Mouse (Mus musculus) lung, embryonic 14.5 days (tissue): Measurements from ENCODE around the gene Lgals2. TPM values are rescaled to one million over a fixed set of nuclear protein-coding genes. Genes with fewer than 3 reads are reported as not detected.

Source experiments
- ATAC-seq: fragments of 200-750 bp; cut with Nextera tagmentation; 2 replicates; pipeline ENCODE4 v1.8.0; 2017; ENCODE audit warnings: mild to moderate bottlenecking, moderate TSS enrichment, moderate library complexity; ENCODE audit not compliant: insufficient read depth
- DNase-seq: peaks from one replicate; pipeline ENCODE4 v3.0.0-alpha.2; 2015
- H3K27ac ChIP-seq: fragments of 300-500 bp; sonication (generic); 2 replicates; pipeline ENCODE4 v1.5.1; 2014; ENCODE audit warnings: low read depth, mild to moderate bottlenecking, moderate library complexity
- H3K27me3 ChIP-seq: fragments of 300-500 bp; sonication (generic); 2 replicates; pipeline ENCODE4 v1.6.1; 2014; ENCODE audit warnings: low read length, control low read depth; ENCODE audit not compliant: insufficient read depth
- H3K36me3 ChIP-seq: fragments of 300-500 bp; sonication (generic); 2 replicates; pipeline ENCODE4 v1.6.1; 2014; ENCODE audit warnings: control low read depth; ENCODE audit not compliant: insufficient read depth
- H3K4me1 ChIP-seq: fragments of 300-500 bp; sonication (generic); 2 replicates; pipeline ENCODE4 v1.6.1; 2014; ENCODE audit warnings: antibody characterized with exemption, control low read depth; ENCODE audit not compliant: insufficient read depth
- H3K4me2 ChIP-seq: fragments of 300-500 bp; sonication (generic); 2 replicates; pipeline ENCODE4 v1.6.1; 2014; ENCODE audit warnings: mild to moderate bottlenecking
- H3K4me3 ChIP-seq: fragments of 300-500 bp; sonication (generic); 2 replicates; pipeline ENCODE4 v1.5.1; 2014; ENCODE audit warnings: low read depth, low read length
- H3K9ac ChIP-seq: fragments of 300-500 bp; sonication (generic); 2 replicates; pipeline ENCODE4 v1.6.1; 2014
- H3K9me3 ChIP-seq: fragments of 300-500 bp; sonication (generic); 2 replicates; pipeline ENCODE4 v1.6.1; 2016; ENCODE audit warnings: low read depth, low read length, control low read depth
- CTCF ChIP-seq: IDR thresholded peaks from 2 replicates; pipeline ENCODE4 v1.5.1; 2016; ENCODE audit warnings: antibody characterized with exemption, low read depth
- WGBS: fragments of 180-500 bp; shearing (Covaris S2); extraction: QIAGEN DNeasy Blood & Tissue Kit; methylation state at CpG from one replicate; pipeline ENCODE4 v1.1.7; 2014; 5-methylcytosine and 5-hydroxymethylcytosine counted together
- polyA plus RNA-seq: library from polyadenylated mRNA; unstranded; fragments of >200 nt; fragmentation: Nextera tagmentation; extraction: Ambion mirVana; gene quantifications from 2 replicates; pipeline ENCODE4 v1.2.1, GENCODE M21; 2014

Lgals2 gene
- polyA plus RNA-seq, 1 experiment from 2014 or later: 0.34 TPM

- TF ChIP-seq CTCF: no peak
- peaks cover 7% of the 10 kb centered on the region for H3K4me1 ChIP-seq
- ATAC-seq (no peak), DNase-seq (no peak)
- no peaks in the 10 kb centered on the region for H3K27me3 ChIP-seq
- no peaks in the 10 kb centered on the region for H3K36me3 ChIP-seq
- H3K27ac ChIP-seq: peak overlapping the region; percentile 2; the same call in 1 of the 2 replicates
- no peak overlapping the region for H3K4me3 ChIP-seq
- H3K9me3 ChIP-seq: no peaks in the 10 kb centered on the region
- H3K4me2 ChIP-seq: no peak overlapping the region
- whole genome bisulfite sequencing: 46% methylated on average over 13 of the region's 13 CpGs
- no peak overlapping the region for H3K9ac ChIP-seq
Observed at GRCm38 (mm10) chr15:78863852-78864253, 8.5 kb upstream of the Lgals2 start.

GRCm38 (mm10) chr15:78863154-78863553, 7.8 kb upstream of the Lgals2 start:
- peak overlapping the region; percentile 2; the same call in 1 of the 2 replicates for H3K27ac ChIP-seq
- no peak overlapping the region for H3K9ac ChIP-seq
- no peak for ATAC-seq
- no peak overlapping the region for H3K4me2 ChIP-seq
- H3K4me1 ChIP-seq: peaks cover 2% of the 10 kb centered on the region; the same call in 1 of the 2 replicates
- H3K36me3 ChIP-seq: no peaks in the 10 kb centered on the region
- peak; percentile 43 for DNase-seq
- WGBS: 61% methylated on average over 2 of the region's 2 CpGs
- no peak for TF ChIP-seq CTCF
- H3K9me3 ChIP-seq: no peaks in the 10 kb centered on the region
- no peaks in the 10 kb centered on the region for H3K27me3 ChIP-seq
- H3K4me3 ChIP-seq: no peak overlapping the region

- H3K4me1 ChIP-seq: no peaks in the 10 kb centered on the region
- DNase-seq (no peak), ATAC-seq (no peak)
- no peak overlapping the region for H3K9ac ChIP-seq
- H3K27ac ChIP-seq: no peak overlapping the region
- no peak overlapping the region for H3K4me3 ChIP-seq
- TF ChIP-seq CTCF: no peak
- no peaks in the 10 kb centered on the region for H3K27me3 ChIP-seq
- 78% methylated on average over 5 of the region's 5 CpGs for WGBS
- no peaks in the 10 kb centered on the region for H3K36me3 ChIP-seq
- H3K4me2 ChIP-seq: no peak overlapping the region
- no peaks in the 10 kb centered on the region for H3K9me3 ChIP-seq
Observed at GRCm38 (mm10) chr15:78862280-78862679, 7.0 kb upstream of the Lgals2 start.

GRCm38 (mm10) chr15:78859714-78860113, 4.4 kb upstream of the Lgals2 start:
- Histone ChIP-seq H3K4me3 (no peak overlapping the region), H3K4me1 (no peaks in the 10 kb centered on the region), H3K27me3 (no peaks in the 10 kb centered on the region), H3K9me3 (no peaks in the 10 kb centered on the region), H3K27ac (0 out of 2 replicates have a peak overlapping the region, but pooled peaks have one; percentile 18), H3K4me2 (no peak overlapping the region), H3K9ac (no peak overlapping the region), H3K36me3 (no peaks in the 10 kb centered on the region)
- ATAC-seq (no peak), DNase-seq (no peak)
- TF ChIP-seq CTCF: no peak
- 61% methylated on average over 6 of the region's 6 CpGs for WGBS

GRCm38 (mm10) chr15:78859311-78859710, 4.0 kb upstream of the Lgals2 start:
- no peak for DNase-seq
- WGBS: 66% methylated on average over 4 of the region's 4 CpGs
- H3K9me3 ChIP-seq: no peaks in the 10 kb centered on the region
- no peaks in the 10 kb centered on the region for H3K4me1 ChIP-seq
- H3K9ac ChIP-seq: no peak overlapping the region
- no peaks in the 10 kb centered on the region for H3K36me3 ChIP-seq
- 0 out of 2 replicates have a peak overlapping the region, but pooled peaks have one; percentile 18 for H3K27ac ChIP-seq
- ATAC-seq: no peak
- no peaks in the 10 kb centered on the region for H3K27me3 ChIP-seq
- TF ChIP-seq CTCF: no peak
- no peak overlapping the region for H3K4me3 ChIP-seq
- no peak overlapping the region for H3K4me2 ChIP-seq

- no peak for DNase-seq
- TF ChIP-seq CTCF: no peak
- H3K9ac ChIP-seq: no peak overlapping the region
- no peaks in the 10 kb centered on the region for H3K4me1 ChIP-seq
- no peaks in the 10 kb centered on the region for H3K9me3 ChIP-seq
- H3K36me3 ChIP-seq: no peaks in the 10 kb centered on the region
- H3K4me2 ChIP-seq: no peak overlapping the region
- H3K27ac ChIP-seq: no peak overlapping the region
- no peaks in the 10 kb centered on the region for H3K27me3 ChIP-seq
- no peak overlapping the region for H3K4me3 ChIP-seq
- WGBS: 75% methylated on average over 7 of the region's 7 CpGs
- ATAC-seq: no peak
Observed at GRCm38 (mm10) chr15:78857009-78857408, 1.7 kb upstream of the Lgals2 start.

GRCm38 (mm10) chr15:78851505-78852153, 3.7 kb downstream of the Lgals2 start:
- ATAC-seq (peak; percentile 83), DNase-seq (peak; percentile 96)
- peaks cover 37% of the 10 kb centered on the region for H3K36me3 ChIP-seq
- no peak overlapping the region for H3K9ac ChIP-seq
- peak overlapping the region; percentile 45 for H3K4me2 ChIP-seq
- H3K4me3 ChIP-seq: no peak overlapping the region
- TF ChIP-seq CTCF: peak; percentile 97
- H3K9me3 ChIP-seq: no peaks in the 10 kb centered on the region
- H3K4me1 ChIP-seq: peaks cover 8% of the 10 kb centered on the region
- peak overlapping the region; percentile 58; the same call in 1 of the 2 replicates for H3K27ac ChIP-seq
- 8% methylated on average over 13 of the region's 13 CpGs for WGBS
- H3K27me3 ChIP-seq: no peaks in the 10 kb centered on the region
